Comparison of ENCODE assay signal across 26 mouse cellular contexts in the genomic region with DNA sequence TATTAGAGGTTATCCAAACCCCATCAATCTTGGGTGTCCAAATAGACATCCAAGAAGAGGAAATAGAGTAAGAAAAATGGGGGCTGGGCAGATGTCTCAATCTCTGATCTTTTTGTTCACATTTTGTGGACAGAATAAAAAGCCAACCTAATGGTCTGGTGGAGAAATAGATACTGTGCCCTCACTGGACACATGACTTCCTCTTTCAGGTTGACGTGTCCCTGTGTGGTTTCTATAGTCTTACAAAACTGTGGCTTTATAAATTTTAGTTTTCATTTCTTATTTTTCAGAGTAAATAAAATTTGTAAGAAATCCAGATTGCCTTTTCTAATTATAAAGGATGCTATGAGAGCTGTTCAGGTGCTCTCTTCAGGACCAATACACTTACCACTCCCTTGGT. TPM values are rescaled to one million over a fixed set of nuclear protein-coding genes. Genes with fewer than 3 reads are reported as not detected.
DNase-seq lines count a peak whose midpoint lies in the region; ATAC-seq and TF ChIP-seq lines count a peak whose summit lies in the region.
"Had no signal": no experiment of that assay in that cellular context is flagged by ENCODE, and none has a peak within 500 bp of the region (broad histone marks: within the 10 kb centered on the region; RNA-seq: fewer than 3 reads in every experiment).

No protein-coding gene starts in this region.

- ATAC-seq in heart, embryonic 11.5 days (replicated peaks; ENCODE audit: insufficient number of reproducible peaks, low FRiP score, low TSS enrichment) = no peak
- peak; percentile 96 for ATAC-seq in megakaryocyte progenitor cell, adult 5-6 weeks (replicated peaks; ENCODE audit: poor library complexity)
- ATAC-seq: forebrain, postnatal 0 days had no signal

- no peaks in the 10 kb centered on the region for H3K27me3 ChIP-seq in heart, embryonic 11.5 days (ENCODE audit: control insufficient read depth, insufficient read depth, low read length)
- H3K27me3 ChIP-seq: heart, embryonic 15.5 days; hindbrain, embryonic 15.5 days; limb, embryonic 13.5 days; liver, embryonic 15.5 days; megakaryocyte, embryonic 14.5 days had no signal

- TF ChIP-seq POLR2A in bone marrow macrophage, adult 2 months (IDR thresholded peaks at IDR 0.05; ENCODE audit: borderline replicate concordance, low read depth, low read length) = no peak

- no peaks in the 10 kb centered on the region for H3K4me1 ChIP-seq in heart, embryonic 11.5 days (ENCODE audit: control insufficient read depth, insufficient read depth, low read length)
- H3K4me1 ChIP-seq in bone marrow macrophage, adult 2 months (ENCODE audit: control insufficient read depth, insufficient read depth, low read length) = peaks cover 31% of the 10 kb centered on the region
- H3K4me1 ChIP-seq: forebrain, embryonic 10.5 days; heart, embryonic 15.5 days; hindbrain, embryonic 15.5 days; limb, embryonic 13.5 days had no signal

- H3K27ac ChIP-seq in heart, embryonic 11.5 days (ENCODE audit: low read depth, low read length) = no peak overlapping the region
- peak overlapping the region; percentile 87 for H3K27ac ChIP-seq in bone marrow macrophage, adult 2 months (ENCODE audit: insufficient read depth, low read depth, low read length)
- H3K27ac ChIP-seq: forebrain, embryonic 10.5 days; heart, adult 2 months; heart, embryonic 15.5 days; hindbrain, embryonic 15.5 days; limb, embryonic 13.5 days; liver, embryonic 15.5 days had no signal

- DNase-seq in heart, adult 18-20 months = peak; percentile 9 to 36
- DNase-seq in 416B (ENCODE audit: low read depth) (peak; percentile 91), MN1 (ENCODE audit: low spot score) (no peak)
- DNase-seq in layer of hippocampus, adult 18-20 months (ENCODE audit: low spot score in 2 of 2) = no peak
- no peak for DNase-seq in ovary, postnatal 10 days (ENCODE audit: low spot score)
- DNase-seq: adrenal gland, postnatal 10 days; cerebellum, adult 2 months; forebrain, postnatal 0 days; gastrocnemius, postnatal 14 days; heart, adult 2 months; heart, postnatal 36 days; kidney, adult 9 months; kidney, postnatal 25 days; midbrain, embryonic 14.5 days; thymus, postnatal 25 days had no signal

- no peaks in the 10 kb centered on the region for H3K9me3 ChIP-seq in heart, embryonic 11.5 days (replicated peaks; ENCODE audit: control insufficient read depth, low read length)
- H3K9me3 ChIP-seq: forebrain, embryonic 10.5 days; G1E; heart, embryonic 15.5 days; hindbrain, embryonic 15.5 days; limb, embryonic 13.5 days; liver, embryonic 15.5 days had no signal

- no peak overlapping the region for H3K9ac ChIP-seq in heart, embryonic 11.5 days (ENCODE audit: low read depth, low read length)
- H3K9ac ChIP-seq: forebrain, postnatal 0 days; heart, embryonic 15.5 days; hindbrain, embryonic 15.5 days; limb, embryonic 13.5 days; liver, embryonic 15.5 days had no signal

- TF ChIP-seq CTCF in bone marrow macrophage, adult 2 months (IDR thresholded peaks at IDR 0.05; ENCODE audit: low read depth, low read length) = no peak

- WGBS in heart, embryonic 11.5 days (ENCODE audit: insufficient replicate concordance) = 77% methylated on average over 1 of the region's 1 CpGs

- H3K4me2 ChIP-seq in heart, embryonic 11.5 days = no peak overlapping the region
- H3K4me2 ChIP-seq: heart, embryonic 15.5 days; hindbrain, embryonic 15.5 days; limb, embryonic 13.5 days; liver, embryonic 15.5 days had no signal

- H3K36me3 ChIP-seq in heart, embryonic 11.5 days (ENCODE audit: control insufficient read depth, insufficient read depth, low read length) = no peaks in the 10 kb centered on the region
- H3K36me3 ChIP-seq: forebrain, embryonic 10.5 days; G1E; heart, embryonic 15.5 days; hindbrain, embryonic 15.5 days; limb, embryonic 13.5 days; liver, embryonic 15.5 days had no signal

- H3K4me3 ChIP-seq in heart, embryonic 11.5 days (ENCODE audit: low read depth, low read length) = no peak overlapping the region
- H3K4me3 ChIP-seq in bone marrow macrophage, adult 2 months (ENCODE audit: insufficient read depth, low read length) = no peak overlapping the region
- H3K4me3 ChIP-seq: forebrain, embryonic 10.5 days; heart, adult 2 months; heart, embryonic 15.5 days; hindbrain, embryonic 15.5 days; limb, embryonic 13.5 days; liver, embryonic 15.5 days; megakaryocyte, embryonic 14.5 days had no signal

RNA-seq across cellular contexts. Expression of gene Ccr5, which starts 22.3 kb away (rescaled TPM):
- total RNA-seq in heart, adult 18-20 months (2021) = 1 to 10 TPM in 1 of 2 experiments, under 1 TPM in 1; 0.80 to 1.1 TPM
- 0.03 and 1.1 TPM in 2 replicates for polyA plus RNA-seq in heart, embryonic 11.5 days (2014; fragmentation: Nextera tagmentation; extraction: Ambion mirVana)
- polyA plus RNA-seq in bone marrow macrophage, adult 2 months (2012; ENCODE audit: insufficient read depth, insufficient read length, missing spikeins) = 370 and 381 TPM in 2 replicates
- total RNA-seq in megakaryocyte progenitor cell, adult 5-6 weeks (2015) = 0.39 and 3.8 TPM in 2 replicates
- total RNA-seq in megakaryocyte progenitor cell, adult 5-6 weeks (2017) = 0.54 and 0.87 TPM in 2 replicates
- total RNA-seq in layer of hippocampus, adult 18-20 months (2021) = 1 to 10 TPM; 5.5 to 6.2 TPM
- polyA plus RNA-seq: G1E had no signal

RNA-seq across cellular contexts. Expression of gene Ccr2, which starts 41.9 kb away (rescaled TPM):
- under 1 TPM; 0.33 to 0.42 TPM for total RNA-seq in heart, adult 18-20 months (2021)
- 0.39 TPM in 1 of 2 replicates, not detected in the other for polyA plus RNA-seq in heart, embryonic 11.5 days (2014; fragmentation: Nextera tagmentation; extraction: Ambion mirVana)
- 126 and 129 TPM in 2 replicates for polyA plus RNA-seq in bone marrow macrophage, adult 2 months (2012; ENCODE audit: insufficient read depth, insufficient read length, missing spikeins)
- total RNA-seq in megakaryocyte progenitor cell, adult 5-6 weeks (2015) = 75.3 and 101 TPM in 2 replicates
- total RNA-seq in megakaryocyte progenitor cell, adult 5-6 weeks (2017) = 102 and 119 TPM in 2 replicates
- total RNA-seq in layer of hippocampus, adult 18-20 months (2021) = under 1 TPM in 1 of 2 experiments, not detected in 1; 0.12 TPM
- polyA plus RNA-seq: G1E; neural tube, embryonic 14.5 days had no signal

Comparison
In these comparisons a context has a peak if more than half of its experiments do, and no peak if none do; other contexts are left out.
1. DNase-seq: peak in heart, adult 18-20 months (2 of 2) and 416B (single experiment); none in layer of hippocampus, adult 18-20 months (0 of 2), MN1 (single experiment) and ovary, postnatal 10 days (single experiment).
2. RNA of gene Ccr2, which starts 41.9 kb away (total RNA-seq): 75.3 to 119 TPM in megakaryocyte progenitor cell, adult 5-6 weeks; 0.33 to 0.42 TPM in heart, adult 18-20 months and 0.12 TPM in layer of hippocampus, adult 18-20 months; every median in the first group is over 10 times any median in the second.